Mouse (Mus musculus) lung, postnatal 10 days (tissue): Measurements from ENCODE around the gene Adat3.

Experiments used
- DNase-seq: peaks from one replicate; pipeline ENCODE4 v3.0.0; 2021

Adat3 gene

DNA sequence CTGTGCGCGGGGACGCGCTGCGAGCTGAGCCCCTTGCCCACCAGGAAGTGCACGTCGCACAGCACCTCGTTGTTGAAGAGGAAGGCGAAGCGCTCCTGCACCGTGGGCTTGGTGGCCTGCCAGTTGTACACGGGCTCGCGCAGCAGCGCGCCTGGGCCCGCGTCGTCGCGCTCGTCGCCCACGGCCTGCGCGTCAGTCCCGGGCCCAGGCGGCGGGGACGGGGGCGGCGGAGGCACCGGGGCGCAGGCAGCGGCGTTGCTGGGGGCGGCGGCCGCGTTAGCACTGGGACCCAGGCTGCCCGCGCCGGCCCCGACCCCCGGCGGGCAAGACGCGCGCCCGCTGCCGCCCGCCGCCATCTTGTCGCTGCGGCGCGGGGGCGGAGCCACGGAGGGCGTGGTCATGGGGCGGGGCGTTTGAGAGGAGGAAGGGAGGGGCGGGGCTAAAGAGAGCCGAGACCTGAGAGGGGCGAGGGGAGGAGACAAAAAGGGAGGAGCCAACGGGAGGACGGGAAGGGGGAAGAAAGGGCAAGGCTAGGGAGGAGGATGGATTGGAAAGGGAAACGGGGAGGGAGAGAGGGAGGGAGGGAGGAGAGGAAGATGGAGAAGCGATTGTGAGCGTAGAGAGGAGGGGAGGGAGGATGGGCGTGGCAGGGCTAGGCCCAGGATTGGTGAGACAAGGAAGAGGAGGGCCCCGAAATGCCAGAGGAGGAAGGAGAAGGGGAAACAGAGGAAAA, 53.6 kb downstream of the Adat3 start:
- DNase-seq = peak; percentile 99

DNA sequence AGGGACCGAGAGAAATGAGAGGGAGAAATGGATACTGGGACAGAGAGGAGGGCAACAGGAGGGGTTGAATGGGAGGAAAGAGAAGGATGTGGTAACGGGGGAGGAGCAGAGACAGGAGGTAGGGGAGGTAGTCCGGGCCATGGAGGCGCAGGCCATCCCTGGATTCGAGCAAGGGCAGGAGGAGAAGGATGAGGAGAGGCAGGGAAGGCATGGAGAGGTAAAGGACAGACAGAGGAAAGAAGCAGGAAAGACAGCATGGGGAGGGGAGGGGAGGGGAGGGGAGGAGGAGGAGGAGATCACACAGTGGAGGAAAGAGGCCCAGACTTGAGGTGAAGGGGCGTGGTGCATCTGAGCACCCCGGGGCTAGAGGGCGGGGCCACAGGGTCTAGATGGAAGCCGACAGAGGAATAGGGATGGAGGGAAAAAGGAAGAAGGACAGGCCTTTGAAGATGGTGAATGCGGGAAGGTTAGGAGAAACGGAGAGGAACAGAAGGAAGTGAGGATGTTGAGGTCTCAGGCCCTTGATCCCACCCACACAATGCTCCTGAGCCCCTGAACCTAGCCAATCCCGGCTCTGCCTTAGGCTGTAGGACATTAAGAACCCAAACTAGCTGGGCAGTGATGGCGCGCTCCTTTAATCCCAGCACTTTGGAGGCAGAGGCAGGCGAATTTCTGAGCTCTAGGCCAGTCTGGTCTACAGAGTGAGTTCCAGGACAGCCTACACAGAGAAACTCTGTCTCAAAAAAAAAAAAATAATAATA, 54.4 kb downstream of the Adat3 start, which contains the start of gene Btbd2:
TSS of gene Btbd2 (minus strand) at position 209 of the 761 bp plus-strand sequence.
- peak; percentile 45 for DNase-seq
